Mouse (Mus musculus) embryonic facial prominence, embryonic 11.5 days (tissue): ENCODE data around the gene Ptpn6. TPM values are rescaled to one million over a fixed set of nuclear protein-coding genes. Genes with fewer than 3 reads are reported as not detected.

Experiments
- ATAC-seq: fragments of 200-750 bp; cut with Nextera tagmentation; replicated peaks from 2 replicates; pipeline ENCODE4 v1.8.0; 2017; ENCODE audit warnings: low read depth; ENCODE audit not compliant: insufficient number of reproducible peaks, low FRiP score, low TSS enrichment
- DNase-seq: peaks from one replicate; pipeline ENCODE4 v3.0.0-alpha.2; 2015; ENCODE audit warnings: low spot score
- H3K27ac ChIP-seq: fragments of 300-500 bp; sonication (generic); replicated peaks from 2 replicates; pipeline ENCODE4 v1.5.1; 2014; ENCODE audit warnings: mild to moderate bottlenecking, low read depth, low read length, control low read depth
- H3K27me3 ChIP-seq: fragments of 300-500 bp; sonication (generic); 2 replicates; pipeline ENCODE4 v1.6.1; 2014; ENCODE audit warnings: mild to moderate bottlenecking, low read length, moderate library complexity, mixed read lengths; ENCODE audit not compliant: control insufficient read depth, insufficient read depth
- H3K36me3 ChIP-seq: fragments of 300-500 bp; sonication (generic); replicated peaks from 2 replicates; pipeline ENCODE4 v1.6.1; 2014; ENCODE audit warnings: low read depth, mild to moderate bottlenecking, low read length, moderate library complexity, mixed read lengths; ENCODE audit not compliant: control insufficient read depth, insufficient read depth
- H3K4me1 ChIP-seq: fragments of 300-500 bp; sonication (generic); 2 replicates; pipeline ENCODE4 v1.6.1; 2014; ENCODE audit warnings: low read length, mixed read lengths; ENCODE audit not compliant: control insufficient read depth, insufficient read depth
- H3K4me2 ChIP-seq: fragments of 300-500 bp; sonication (generic); 2 replicates; pipeline ENCODE4 v1.6.1; 2014; ENCODE audit warnings: low read depth, mild to moderate bottlenecking, control low read depth, low read length, moderate library complexity
- H3K4me3 ChIP-seq: fragments of 300-500 bp; sonication (generic); 2 replicates; pipeline ENCODE4 v1.5.1; 2014; ENCODE audit warnings: low read depth, low read length, control low read depth
- H3K9ac ChIP-seq: fragments of 300-500 bp; sonication (generic); replicated peaks from 2 replicates; pipeline ENCODE4 v1.6.1; 2014; ENCODE audit warnings: mild to moderate bottlenecking, control low read depth, low read length
- H3K9me3 ChIP-seq: fragments of 300-500 bp; sonication (generic); replicated peaks from 2 replicates; pipeline ENCODE4 v1.6.1; 2016; ENCODE audit warnings: mild to moderate bottlenecking, low read length, inconsistent platforms, mixed read lengths; ENCODE audit not compliant: control insufficient read depth
- WGBS: fragments of 180-500 bp; shearing (Covaris S2); extraction: QIAGEN DNeasy Blood & Tissue Kit; methylation state at CpG from one replicate; pipeline ENCODE4 v1.1.7; 2014; 5-methylcytosine and 5-hydroxymethylcytosine counted together
- polyA plus RNA-seq: library from polyadenylated mRNA; unstranded; fragments of >200 nt; fragmentation: Nextera tagmentation; extraction: Ambion mirVana; gene quantifications from 2 replicates; pipeline ENCODE4 v1.2.1, GENCODE M21; 2014

The Ptpn6 gene
- polyA plus RNA-seq = 6.0 and 11.2 TPM in 2 replicates

DNA sequence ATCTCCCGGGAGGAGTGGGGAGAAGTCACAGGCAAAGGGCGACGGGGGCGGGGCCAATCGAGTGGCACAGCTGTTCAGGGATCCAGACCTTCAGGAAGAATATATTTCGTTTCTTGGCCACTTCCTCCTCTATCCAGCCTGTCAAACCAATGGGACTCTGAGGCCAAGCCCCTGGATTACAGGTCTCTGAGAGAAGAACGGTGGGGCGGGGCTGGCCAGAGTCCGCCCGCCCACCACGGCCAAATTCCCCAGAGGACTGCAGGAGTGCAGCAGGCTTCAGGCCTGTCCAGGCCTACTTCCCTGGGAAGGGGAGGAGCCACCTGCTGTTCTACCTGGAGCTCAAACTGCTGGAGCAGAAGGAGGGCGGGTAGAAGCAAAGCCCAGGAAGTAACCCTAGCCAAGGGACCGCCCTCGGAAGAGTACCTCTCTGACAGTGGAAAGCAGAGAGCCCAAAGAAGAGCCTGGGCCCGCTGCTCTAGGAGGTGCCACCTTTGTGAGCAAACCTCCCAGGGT is at the start of gene Ptpn6:
Ptpn6 (minus strand) TSS at position 204 of the 513 bp plus-strand sequence.
- Histone ChIP-seq H3K4me3 (no peak within 1 kb of the TSS), H3K27ac (no peak within 1 kb of the TSS), H3K36me3 (peaks cover 4% of the 10 kb centered on the region; the same call in 1 of the 2 replicates), H3K4me1 (no peaks in the 10 kb centered on the region), H3K4me2 (no peak within 1 kb of the TSS), H3K9me3 (no peaks in the 10 kb centered on the region), H3K27me3 (no peaks in the 10 kb centered on the region), H3K9ac (no peak within 1 kb of the TSS; the same call in 1 of the 2 replicates)
- DNase-seq (peak; percentile 60), ATAC-seq (peak; percentile 14; the same call in 1 of the 2 replicates)
- 24% methylated on average over 15 of the region's 15 CpGs for WGBS

DNA sequence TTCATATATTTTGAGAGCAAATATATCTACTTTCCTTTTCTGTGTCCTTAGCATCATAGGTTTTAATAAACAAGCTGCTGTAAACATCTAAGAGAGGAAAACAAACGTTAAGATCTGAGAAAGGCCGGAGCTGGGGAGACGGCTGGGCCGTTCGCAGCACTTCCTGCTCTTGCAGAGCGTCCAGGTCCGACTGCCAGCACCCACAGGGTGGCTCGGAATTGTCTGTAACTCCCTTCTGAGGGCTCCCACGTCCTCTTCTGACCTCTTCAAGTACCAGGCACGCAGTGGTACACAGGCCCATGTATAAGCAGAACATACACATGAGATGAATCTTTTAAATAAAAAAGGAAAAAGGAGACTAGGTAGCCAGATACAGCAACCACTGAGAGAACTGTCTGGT is 49.2 kb upstream of the Ptpn6 start:
- no peak overlapping the region for H3K4me3 ChIP-seq
- no peaks in the 10 kb centered on the region for H3K27me3 ChIP-seq
- H3K4me1 ChIP-seq = no peaks in the 10 kb centered on the region
- H3K27ac ChIP-seq = no peak overlapping the region
- no peak overlapping the region for H3K9ac ChIP-seq
- no peak overlapping the region for H3K4me2 ChIP-seq
- no peak for DNase-seq
- ATAC-seq = no peak
- H3K9me3 ChIP-seq = no peaks in the 10 kb centered on the region
- H3K36me3 ChIP-seq = no peaks in the 10 kb centered on the region
- 77% methylated on average over 10 of the region's 10 CpGs for WGBS

GRCm38 (mm10) chr6:124786756-124787420 is 48.4 kb upstream of the Ptpn6 start:
- no peaks in the 10 kb centered on the region for H3K27me3 ChIP-seq
- H3K9ac ChIP-seq = no peak overlapping the region
- no peak overlapping the region for H3K4me2 ChIP-seq
- H3K36me3 ChIP-seq = no peaks in the 10 kb centered on the region
- DNase-seq (no peak), ATAC-seq (no peak)
- 0 out of 2 replicates have a peak, but pooled peaks cover 4% of the 10 kb centered on the region for H3K4me1 ChIP-seq
- no peak overlapping the region for H3K27ac ChIP-seq
- WGBS = 65% methylated on average over 8 of the region's 8 CpGs
- H3K9me3 ChIP-seq = no peaks in the 10 kb centered on the region
- H3K4me3 ChIP-seq = no peak overlapping the region

GRCm38 (mm10) chr6:124782436-124782835 is 43.9 kb upstream of the Ptpn6 start:
- H3K27ac ChIP-seq = no peak overlapping the region; the same call in 1 of the 2 replicates
- no peaks in the 10 kb centered on the region for H3K36me3 ChIP-seq
- peak; percentile 85 for DNase-seq
- H3K4me3 ChIP-seq = no peak overlapping the region
- 0 out of 2 replicates have a peak, but pooled peaks have one; percentile 15 for ATAC-seq
- H3K4me1 ChIP-seq = peaks cover 4% of the 10 kb centered on the region; the same call in 1 of the 2 replicates
- H3K27me3 ChIP-seq = peaks cover 2% of the 10 kb centered on the region
- H3K9me3 ChIP-seq = no peaks in the 10 kb centered on the region
- H3K9ac ChIP-seq = no peak overlapping the region; the same call in 1 of the 2 replicates
- 12% methylated on average over 6 of the region's 6 CpGs for WGBS
- peak overlapping the region; percentile 13; the same call in 1 of the 2 replicates for H3K4me2 ChIP-seq

- ATAC-seq = no peak
- Histone ChIP-seq H3K27me3 (peaks cover 2% of the 10 kb centered on the region), H3K9me3 (no peaks in the 10 kb centered on the region), H3K4me3 (no peak overlapping the region), H3K36me3 (no peaks in the 10 kb centered on the region), H3K4me2 (no peak overlapping the region), H3K9ac (no peak overlapping the region), H3K4me1 (peaks cover 4% of the 10 kb centered on the region; the same call in 1 of the 2 replicates), H3K27ac (no peak overlapping the region)
- DNase-seq = no peak
- WGBS = 90% methylated on average over 7 of the region's 7 CpGs
Measured at GRCm38 (mm10) chr6:124780917-124781316, 42.4 kb upstream of the Ptpn6 start.

DNA sequence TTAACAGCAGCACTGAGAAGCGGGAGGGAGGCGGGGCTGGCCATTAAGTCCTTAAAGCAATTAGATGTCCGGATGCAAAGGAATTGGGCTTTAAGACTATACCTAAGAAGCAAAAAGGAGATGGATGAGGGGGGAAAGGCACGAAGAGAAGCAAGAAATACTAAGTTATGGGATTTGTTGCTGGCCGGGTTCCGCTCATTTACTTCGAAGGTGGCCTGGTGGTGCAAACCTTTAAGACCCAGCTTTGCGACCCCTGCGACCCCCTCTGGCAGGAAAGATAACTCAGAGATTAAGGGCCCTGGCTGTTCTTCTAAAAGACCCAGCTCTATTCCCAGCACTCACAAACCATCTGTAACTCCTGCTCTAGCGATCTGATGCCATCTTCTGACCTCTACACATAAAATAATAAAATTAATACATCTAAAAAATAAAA is 41.5 kb upstream of the Ptpn6 start:
- Histone ChIP-seq H3K9me3 (no peaks in the 10 kb centered on the region), H3K9ac (peak overlapping the region; percentile 29; the same call in 1 of the 2 replicates), H3K4me2 (peak overlapping the region; percentile 47), H3K4me3 (peak overlapping the region; percentile 22), H3K36me3 (no peaks in the 10 kb centered on the region), H3K27ac (no peak overlapping the region), H3K4me1 (peaks cover 4% of the 10 kb centered on the region; the same call in 1 of the 2 replicates), H3K27me3 (peaks cover 2% of the 10 kb centered on the region)
- no peak for DNase-seq
- ATAC-seq = no peak
- 6% methylated on average over 10 of the region's 10 CpGs for WGBS

- Histone ChIP-seq H3K4me1 (peaks cover 4% of the 10 kb centered on the region; the same call in 1 of the 2 replicates), H3K36me3 (no peaks in the 10 kb centered on the region), H3K9me3 (no peaks in the 10 kb centered on the region), H3K27ac (no peak within 1 kb of the TSS), H3K27me3 (peaks cover 2% of the 10 kb centered on the region), H3K4me3 (peak within 1 kb of the TSS; percentile 22), H3K4me2 (peak within 1 kb of the TSS; percentile 47), H3K9ac (peak within 1 kb of the TSS; percentile 29; the same call in 1 of the 2 replicates)
- 2% methylated on average over 23 of the region's 23 CpGs for WGBS
- DNase-seq (peak; percentile 82), ATAC-seq (no peak; the same call in 1 of the 2 replicates)
Measured at GRCm38 (mm10) chr6:124779222-124779983, 40.9 kb upstream of the Ptpn6 start, which contains the start of gene Lrrc23. TSS of gene Lrrc23 (minus strand) at chr6:124779727.
